Mouse (Mus musculus) E14TG2a.4 (cell line): ENCODE data around the gene Dact3.

Experiments used
- CTCF ChIP-seq: conservative IDR thresholded peaks from 2 replicates; pipeline ENCODE4 v1.5.1; 2014; ENCODE audit warnings: low read length
- NANOG ChIP-seq: IDR thresholded peaks from 2 replicates; pipeline ENCODE4 v1.6.1; 2014; ENCODE audit warnings: borderline replicate concordance, low read length, mixed read lengths

GRCm38 (mm10) chr7:16825785-16826184 lies 49.3 kb upstream of the Dact3 start:
- TF ChIP-seq CTCF (0 out of 2 replicates have a peak, but pooled peaks have one; percentile 11), NANOG (no peak)
